Mouse (Mus musculus) cerebellum, adult 11-12 months (tissue): ENCODE data around the gene Myh2.

Experiments used
- DNase-seq: peaks from one replicate; pipeline ENCODE4 v3.0.0; 2022

Myh2 gene

GRCm38 (mm10) chr11:67170727-67171126 lies at the start of gene Myh2:
TSS of gene Myh2 (plus strand) at chr11:67171027.
- DNase-seq: no peak

GRCm38 (mm10) chr11:67124943-67125342 lies 45.9 kb upstream of the Myh2 start:
- DNase-seq: no peak

GRCm38 (mm10) chr11:67125361-67125760 lies 45.5 kb upstream of the Myh2 start:
- no peak for DNase-seq

GRCm38 (mm10) chr11:67133526-67133925 lies 37.3 kb upstream of the Myh2 start:
- DNase-seq: no peak

DNA sequence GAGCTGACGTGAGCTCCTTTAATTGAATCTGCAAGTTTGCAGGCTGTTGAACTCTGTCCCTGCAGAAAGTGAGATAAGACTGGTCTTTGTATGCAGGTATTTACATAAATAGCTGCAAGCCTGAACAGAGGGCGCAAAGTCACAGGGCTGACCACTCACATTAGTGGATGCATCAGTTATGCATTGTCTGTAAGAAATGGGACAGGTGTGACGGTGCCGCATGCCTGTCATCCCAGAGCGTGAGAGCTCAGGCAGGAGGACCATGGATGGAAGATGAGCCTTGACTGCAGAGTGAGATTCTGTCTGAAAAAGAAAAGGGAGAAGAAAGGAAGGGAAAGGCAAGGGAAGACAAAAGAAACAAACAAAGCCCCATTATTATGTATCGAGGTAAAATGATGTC lies 36.2 kb upstream of the Myh2 start:
- no peak for DNase-seq

GRCm38 (mm10) chr11:67135532-67135931 lies 35.3 kb upstream of the Myh2 start:
- DNase-seq: no peak

DNA sequence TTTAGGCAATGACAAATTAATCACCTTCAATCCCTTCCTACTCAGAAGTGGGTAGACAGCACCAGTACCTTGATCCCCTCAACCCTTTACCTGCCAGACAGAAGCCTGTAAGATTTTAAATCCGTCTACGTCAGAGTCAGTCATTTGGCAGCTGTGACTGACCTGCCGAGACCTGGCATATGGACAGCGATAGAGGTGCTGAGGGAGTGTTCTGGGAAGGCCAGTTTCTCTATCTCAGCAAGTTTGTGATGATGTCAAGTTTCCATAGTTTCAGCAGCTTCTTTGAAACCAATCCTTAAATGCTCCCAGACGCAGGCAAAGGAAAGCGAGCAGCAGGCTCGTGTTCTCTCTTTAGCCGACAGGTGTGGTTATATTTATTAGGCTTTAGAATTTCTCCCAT lies 31.3 kb upstream of the Myh2 start:
- DNase-seq: no peak

- no peak for DNase-seq
Observed at GRCm38 (mm10) chr11:67140175-67140574, 30.7 kb upstream of the Myh2 start.

GRCm38 (mm10) chr11:67141031-67141430 lies 29.8 kb upstream of the Myh2 start:
- no peak for DNase-seq

- DNase-seq: no peak
Observed at GRCm38 (mm10) chr11:67142047-67142446, 28.8 kb upstream of the Myh2 start.

- DNase-seq: no peak
Observed at GRCm38 (mm10) chr11:67143065-67143464, 27.8 kb upstream of the Myh2 start.

DNA sequence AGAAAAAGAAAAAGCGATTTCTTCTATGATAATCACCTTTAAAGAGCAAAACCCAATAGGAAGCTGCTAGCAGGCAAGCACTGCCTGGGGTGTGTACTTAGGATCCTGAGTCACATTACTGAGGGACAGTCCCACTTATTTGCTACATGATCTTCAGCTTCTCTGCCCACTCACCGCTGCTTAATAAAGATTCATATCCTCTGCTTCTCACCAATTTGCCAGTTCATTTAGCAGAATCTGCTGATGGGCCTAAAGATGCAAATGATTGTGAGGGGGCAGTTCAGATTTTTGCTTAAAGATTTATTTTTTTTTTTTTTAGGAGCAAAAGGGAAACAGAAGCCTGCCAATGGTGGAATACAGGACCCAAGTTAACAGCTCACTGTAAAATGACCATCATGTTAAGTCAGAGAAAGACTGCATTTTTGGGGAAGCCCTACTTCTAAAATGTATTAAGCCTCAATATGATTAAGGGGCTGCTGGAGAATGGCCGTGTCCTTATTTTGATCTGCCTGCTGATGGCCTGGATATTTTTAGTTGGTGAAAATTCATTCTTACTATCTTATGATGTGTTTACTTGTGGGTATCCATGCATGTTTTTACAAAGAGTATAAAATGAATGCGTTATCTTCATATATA lies 26.8 kb upstream of the Myh2 start:
- no peak for DNase-seq

GRCm38 (mm10) chr11:67144559-67145265 lies 26.1 kb upstream of the Myh2 start:
- DNase-seq: no peak

- DNase-seq: no peak
Observed at GRCm38 (mm10) chr11:67145482-67146408, 25.1 kb upstream of the Myh2 start.

- DNase-seq: no peak
Observed at GRCm38 (mm10) chr11:67146409-67147282, 24.2 kb upstream of the Myh2 start.

- DNase-seq: no peak
Observed at GRCm38 (mm10) chr11:67147283-67147921, 23.4 kb upstream of the Myh2 start.

DNA sequence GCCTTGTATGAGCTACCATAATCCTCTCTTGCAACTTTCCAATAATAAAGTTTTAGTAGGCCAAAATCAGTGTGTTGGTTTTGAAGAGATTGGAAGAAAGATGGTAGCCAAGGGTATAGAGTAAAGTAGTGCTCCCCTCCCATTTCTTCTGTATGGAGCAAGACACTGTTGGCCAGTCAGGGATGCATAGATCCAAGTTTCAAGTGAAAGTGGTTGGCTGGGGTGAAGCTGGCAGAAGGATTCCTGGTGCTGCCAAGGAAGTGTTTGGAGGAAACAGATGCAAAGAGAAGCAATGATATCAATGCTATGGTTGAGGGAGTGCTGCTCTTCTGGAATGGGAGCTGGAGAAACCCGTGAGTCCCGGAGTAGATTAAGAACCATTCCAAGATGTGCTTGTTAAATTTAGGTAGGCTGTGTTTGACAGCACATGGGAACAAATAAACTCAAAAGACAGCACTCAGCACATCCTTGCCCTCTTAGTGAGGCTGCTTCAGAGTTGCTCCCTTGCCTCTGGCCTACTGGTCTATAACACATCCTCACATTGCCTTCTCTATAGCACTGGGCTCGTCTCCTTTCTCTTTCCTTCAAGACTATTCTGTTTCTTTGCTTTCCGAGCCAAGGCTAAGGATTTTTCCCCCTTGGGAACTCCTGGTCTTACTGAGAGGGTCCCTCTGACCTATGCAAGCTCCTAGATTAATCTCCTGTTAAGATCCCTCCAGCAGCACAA lies 22.4 kb upstream of the Myh2 start:
- no peak for DNase-seq

- DNase-seq: no peak
Observed at GRCm38 (mm10) chr11:67150237-67150636, 20.6 kb upstream of the Myh2 start.

- no peak for DNase-seq
Observed at GRCm38 (mm10) chr11:67151159-67151558, 19.7 kb upstream of the Myh2 start.

DNA sequence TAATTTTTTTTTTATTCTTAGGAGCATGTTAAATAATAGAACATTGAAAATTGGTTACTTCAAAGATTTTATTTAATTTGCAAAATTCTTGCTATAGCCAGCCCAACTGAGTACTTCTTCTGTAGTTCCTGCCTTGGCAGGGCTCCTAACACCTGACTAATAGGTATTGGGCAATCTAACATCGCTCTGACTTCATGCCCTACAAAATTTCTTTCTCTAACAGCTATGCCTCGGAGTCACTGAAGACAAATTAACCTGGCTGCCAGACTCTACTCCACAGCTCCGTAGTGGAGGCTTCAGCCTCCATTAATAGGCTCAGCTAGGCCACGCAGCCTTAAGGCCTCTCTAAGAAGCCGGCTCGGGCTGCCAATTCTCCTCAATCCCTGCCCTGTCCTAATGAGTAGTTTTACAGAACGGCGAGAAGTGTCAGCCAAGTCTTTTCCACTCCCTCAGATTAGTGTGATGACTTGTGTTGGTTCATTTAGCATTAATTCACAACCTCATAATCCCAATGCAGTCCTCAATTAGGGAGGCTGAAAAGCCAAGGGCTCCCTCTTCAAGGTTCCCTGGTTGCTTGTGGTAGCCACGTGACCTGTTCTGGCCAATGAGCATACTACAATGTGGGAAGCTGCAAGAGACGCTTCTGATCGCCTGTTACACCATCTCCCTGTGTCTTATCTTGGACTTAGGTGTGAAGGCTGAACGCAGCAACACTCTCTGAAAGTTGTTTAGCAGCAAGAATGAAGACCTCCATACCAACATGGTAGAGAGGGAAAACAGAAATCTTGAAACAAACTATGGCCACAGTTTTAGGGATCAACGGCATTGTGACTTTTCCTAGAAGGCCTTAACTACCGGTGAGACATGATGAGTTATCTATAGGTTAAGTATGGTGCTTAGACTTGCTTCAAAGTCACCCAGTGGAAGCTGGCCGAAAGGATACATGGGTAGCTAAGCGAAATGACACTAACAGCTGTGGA lies 18.9 kb upstream of the Myh2 start:
- DNase-seq: no peak
